Mouse (Mus musculus) erythroid progenitor cell, adult 5-6 weeks (primary cell): ENCODE results near the gene Rdh9. TPM values are rescaled to one million over a fixed set of nuclear protein-coding genes. Genes with fewer than 3 reads are reported as not detected.
A peak's percentile ranks its signal among the peaks of the same experiment; 100 is the strongest.

Source experiments
- ATAC-seq: replicated peaks from 2 replicates; pipeline ENCODE4 v1.8.0; 2016; ENCODE audit warnings: moderate number of reproducible peaks, mild to moderate bottlenecking, moderate TSS enrichment, inconsistent platforms; ENCODE audit not compliant: poor library complexity, low FRiP score, severe bottlenecking
- total RNA-seq, 2 experiments: library from RNA; stranded (forward) in 1 of 2; stranded (reverse) in 1 of 2; fragments of 150-400 nt in 1 of 2; fragments of 186-747, 209-891 nt in 1 of 2; gene quantifications; 2 replicates each; pipeline versions ENCODE4 v1.2.3 to v1.2.4; 2015 to 2017; ENCODE audit warnings: low replicate concordance in 2 of 2

Rdh9 gene
- not detected in 2 replicates for total RNA-seq (2015; ENCODE audit: low replicate concordance)
- not detected in 2 replicates for total RNA-seq (2017; ENCODE audit: low replicate concordance)

- ATAC-seq, result no peak
Measured at GRCm38 (mm10) chr10:127776011-127776410, at the start of gene Rdh9. Rdh9 (plus strand) TSS chr10:127776386.

GRCm38 (mm10) chr10:127728437-127728836, 47.7 kb upstream of the Rdh9 start:
- no peak for ATAC-seq

GRCm38 (mm10) chr10:127730285-127730932, 45.8 kb upstream of the Rdh9 start:
- ATAC-seq, result peak; percentile 67

- ATAC-seq, result no peak
Measured at GRCm38 (mm10) chr10:127730933-127731310, 45.3 kb upstream of the Rdh9 start.

- ATAC-seq, result no peak
Measured at GRCm38 (mm10) chr10:127731397-127731796, 44.8 kb upstream of the Rdh9 start.

- no peak for ATAC-seq
Measured at GRCm38 (mm10) chr10:127734434-127734833, 41.8 kb upstream of the Rdh9 start.

GRCm38 (mm10) chr10:127736266-127736665, 39.9 kb upstream of the Rdh9 start:
- ATAC-seq, result no peak

GRCm38 (mm10) chr10:127736916-127737315, 39.3 kb upstream of the Rdh9 start:
- no peak for ATAC-seq

- ATAC-seq, result no peak
Measured at GRCm38 (mm10) chr10:127737552-127737951, 38.6 kb upstream of the Rdh9 start.

GRCm38 (mm10) chr10:127738151-127738882, 37.9 kb upstream of the Rdh9 start:
- peak; percentile 49; the same call in 1 of the 2 replicates for ATAC-seq

- peak; percentile 53 for ATAC-seq
Measured at GRCm38 (mm10) chr10:127739083-127739660, 37.0 kb upstream of the Rdh9 start, which contains the start of gene Zbtb39. Zbtb39 (plus strand) TSS chr10:127739538.

GRCm38 (mm10) chr10:127739661-127740161, 36.5 kb upstream of the Rdh9 start:
- peak; percentile 25; the same call in 1 of the 2 replicates for ATAC-seq

- ATAC-seq, result peak; percentile 58
Measured at GRCm38 (mm10) chr10:127744661-127745060, 31.5 kb upstream of the Rdh9 start.

- no peak for ATAC-seq
Measured at GRCm38 (mm10) chr10:127745886-127746285, 30.3 kb upstream of the Rdh9 start.

GRCm38 (mm10) chr10:127747254-127747653, 28.9 kb upstream of the Rdh9 start:
- no peak for ATAC-seq

GRCm38 (mm10) chr10:127748847-127749612, 27.2 kb upstream of the Rdh9 start:
- no peak for ATAC-seq

- no peak for ATAC-seq
Measured at GRCm38 (mm10) chr10:127750136-127750777, 25.9 kb upstream of the Rdh9 start.

- ATAC-seq, result no peak
Measured at GRCm38 (mm10) chr10:127751548-127751947, 24.6 kb upstream of the Rdh9 start, which contains the start of gene Gpr182. Gpr182 (minus strand) TSS chr10:127751732.

GRCm38 (mm10) chr10:127754566-127755166, 21.5 kb upstream of the Rdh9 start:
- ATAC-seq, result no peak
